Mouse (Mus musculus) hindbrain, embryonic 12.5 days (tissue): ENCODE results near the gene Pou1f1. TPM values are rescaled to one million over a fixed set of nuclear protein-coding genes. Genes with fewer than 3 reads are reported as not detected.

ENCODE experiments used
- ATAC-seq: fragments of 200-750 bp; cut with Nextera tagmentation; 2 replicates; pipeline ENCODE4 v1.8.0; 2017; ENCODE audit warnings: moderate TSS enrichment; ENCODE audit not compliant: low FRiP score
- H3K27ac ChIP-seq: fragments of 300-500 bp; sonication (generic); 2 replicates; pipeline ENCODE4 v1.5.1; 2016; ENCODE audit warnings: mild to moderate bottlenecking
- H3K27me3 ChIP-seq: fragments of 300-500 bp; sonication (generic); 2 replicates; pipeline ENCODE4 v1.6.1; 2016; ENCODE audit warnings: mild to moderate bottlenecking
- H3K36me3 ChIP-seq: fragments of 300-500 bp; sonication (generic); 2 replicates; pipeline ENCODE4 v1.6.1; 2016; ENCODE audit warnings: mild to moderate bottlenecking
- H3K4me1 ChIP-seq: fragments of 300-500 bp; sonication (generic); 2 replicates; pipeline ENCODE4 v1.6.1; 2016
- H3K4me2 ChIP-seq: fragments of 300-500 bp; sonication (generic); replicated peaks from 2 replicates; pipeline ENCODE4 v1.6.1; 2016; ENCODE audit warnings: mild to moderate bottlenecking
- H3K4me3 ChIP-seq: fragments of 300-500 bp; sonication (generic); 2 replicates; pipeline ENCODE4 v1.5.1; 2016; ENCODE audit warnings: mild to moderate bottlenecking
- H3K9ac ChIP-seq: fragments of 300-500 bp; sonication (generic); 2 replicates; pipeline ENCODE4 v1.6.1; 2016; ENCODE audit warnings: mild to moderate bottlenecking, moderate library complexity
- H3K9me3 ChIP-seq: fragments of 300-500 bp; sonication (generic); replicated peaks from 2 replicates; pipeline ENCODE4 v1.6.1; 2016; ENCODE audit warnings: mild to moderate bottlenecking
- WGBS: fragments of 180-500 bp; shearing (Covaris S2); methylation state at CpG from one replicate; pipeline ENCODE4 v1.1.7; 2016; 5-methylcytosine and 5-hydroxymethylcytosine counted together
- polyA plus RNA-seq: library from polyadenylated mRNA; unstranded; fragments of >200 nt; fragmentation: Nextera tagmentation; extraction: Ambion mirVana; gene quantifications from 2 replicates; pipeline ENCODE4 v1.2.1, GENCODE M21; 2016

Gene Pou1f1
- polyA plus RNA-seq, 1 experiment from 2014 or later, result not detected

- Histone ChIP-seq H3K4me1 (no peaks in the 10 kb centered on the region), H3K27ac (no peak overlapping the region), H3K4me3 (no peak overlapping the region), H3K4me2 (no peak overlapping the region), H3K9me3 (no peaks in the 10 kb centered on the region), H3K27me3 (no peaks in the 10 kb centered on the region), H3K36me3 (0 out of 2 replicates have a peak, but pooled peaks cover 4% of the 10 kb centered on the region), H3K9ac (no peak overlapping the region)
- ATAC-seq, result no peak
- WGBS, result 85% methylated on average over 7 of the region's 7 CpGs
These were observed 28.6 kb downstream of the Pou1f1 start for GRCm38 (mm10) chr16:65548960-65549359.

GRCm38 (mm10) chr16:65550814-65551213, 30.5 kb downstream of the Pou1f1 start:
- H3K27ac ChIP-seq, result no peak overlapping the region
- H3K4me2 ChIP-seq, result no peak overlapping the region
- no peaks in the 10 kb centered on the region for H3K4me1 ChIP-seq
- WGBS, result 88% methylated on average over 13 of the region's 13 CpGs
- no peaks in the 10 kb centered on the region for H3K27me3 ChIP-seq
- no peak overlapping the region for H3K9ac ChIP-seq
- no peak overlapping the region for H3K4me3 ChIP-seq
- no peaks in the 10 kb centered on the region for H3K9me3 ChIP-seq
- H3K36me3 ChIP-seq, result no peaks in the 10 kb centered on the region
- no peak for ATAC-seq

GRCm38 (mm10) chr16:65554267-65554666, 34.0 kb downstream of the Pou1f1 start:
- no peak for ATAC-seq
- no peaks in the 10 kb centered on the region for H3K36me3 ChIP-seq
- H3K27ac ChIP-seq, result no peak overlapping the region
- H3K4me1 ChIP-seq, result no peaks in the 10 kb centered on the region
- H3K4me2 ChIP-seq, result no peak overlapping the region
- H3K9me3 ChIP-seq, result no peaks in the 10 kb centered on the region
- H3K4me3 ChIP-seq, result no peak overlapping the region
- H3K9ac ChIP-seq, result no peak overlapping the region
- no peaks in the 10 kb centered on the region for H3K27me3 ChIP-seq
- 89% methylated on average over 5 of the region's 5 CpGs for WGBS

- no peaks in the 10 kb centered on the region for H3K36me3 ChIP-seq
- no peaks in the 10 kb centered on the region for H3K27me3 ChIP-seq
- peaks cover 4% of the 10 kb centered on the region for H3K4me1 ChIP-seq
- H3K4me2 ChIP-seq, result no peak overlapping the region
- H3K4me3 ChIP-seq, result no peak overlapping the region
- H3K9me3 ChIP-seq, result no peaks in the 10 kb centered on the region
- no peak overlapping the region for H3K9ac ChIP-seq
- H3K27ac ChIP-seq, result no peak overlapping the region
- 64% methylated on average over 5 of the region's 5 CpGs for WGBS
- ATAC-seq, result no peak
These were observed 37.1 kb downstream of the Pou1f1 start for GRCm38 (mm10) chr16:65557369-65557768.

- no peak overlapping the region for H3K4me3 ChIP-seq
- WGBS, result 81% methylated on average over 2 of the region's 2 CpGs
These were observed 39.3 kb downstream of the Pou1f1 start for GRCm38 (mm10) chr16:65559591-65559990.

GRCm38 (mm10) chr16:65560996-65561962, 41.0 kb downstream of the Pou1f1 start:
- H3K36me3 ChIP-seq, result no peaks in the 10 kb centered on the region
- no peaks in the 10 kb centered on the region for H3K27me3 ChIP-seq
- 15% methylated on average over 8 of the region's 8 CpGs for WGBS
- H3K4me3 ChIP-seq, result peak overlapping the region; percentile 95
- H3K27ac ChIP-seq, result 0 out of 2 replicates have a peak overlapping the region, but pooled peaks have one; percentile 12
- peak overlapping the region; percentile 79 for H3K9ac ChIP-seq
- H3K4me2 ChIP-seq, result peak overlapping the region; percentile 89
- 0 out of 2 replicates have a peak, but pooled peaks have one; percentile 32 for ATAC-seq
- H3K9me3 ChIP-seq, result no peaks in the 10 kb centered on the region
- peaks cover 8% of the 10 kb centered on the region for H3K4me1 ChIP-seq

More at GRCm38 (mm10) chr16:65559591-65559990, 39.3 kb downstream of the Pou1f1 start:
- H3K9me3 ChIP-seq, result no peaks in the 10 kb centered on the region
- no peak overlapping the region for H3K4me2 ChIP-seq
- no peak for ATAC-seq
- H3K27me3 ChIP-seq, result no peaks in the 10 kb centered on the region
- peaks cover 8% of the 10 kb centered on the region for H3K4me1 ChIP-seq
- no peaks in the 10 kb centered on the region for H3K36me3 ChIP-seq
- H3K9ac ChIP-seq, result no peak overlapping the region
- H3K27ac ChIP-seq, result no peak overlapping the region

- under 1% methylated on average over 68 of the region's 69 CpGs for WGBS
- Histone ChIP-seq H3K27me3 (no peaks in the 10 kb centered on the region), H3K9me3 (no peaks in the 10 kb centered on the region), H3K36me3 (no peaks in the 10 kb centered on the region), H3K4me2 (peak within 1 kb of the TSS; percentile 89), H3K27ac (peak within 1 kb of the TSS; percentile 12; the same call in 1 of the 2 replicates), H3K4me3 (peak within 1 kb of the TSS; percentile 95), H3K4me1 (peaks cover 8% of the 10 kb centered on the region), H3K9ac (peak within 1 kb of the TSS; percentile 79)
- ATAC-seq, result peak; percentile 95
These were observed 41.9 kb downstream of the Pou1f1 start, which contains the start of gene Chmp2b for GRCm38 (mm10) chr16:65561963-65562863. Gene Chmp2b, minus strand, starts transcription at chr16:65562726.

- Histone ChIP-seq H3K9me3 (no peaks in the 10 kb centered on the region), H3K27me3 (no peaks in the 10 kb centered on the region), H3K4me2 (peak overlapping the region; percentile 89), H3K4me1 (peaks cover 8% of the 10 kb centered on the region), H3K27ac (no peak overlapping the region; the same call in 1 of the 2 replicates), H3K36me3 (no peaks in the 10 kb centered on the region), H3K4me3 (peak overlapping the region; percentile 95), H3K9ac (peak overlapping the region; percentile 79)
- WGBS, result 2% methylated on average over 10 of the region's 10 CpGs
- peak; percentile 77 for ATAC-seq
These were observed 42.5 kb downstream of the Pou1f1 start for GRCm38 (mm10) chr16:65562864-65563206.

GRCm38 (mm10) chr16:65564306-65564705, 44.0 kb downstream of the Pou1f1 start:
- 75% methylated on average over 8 of the region's 8 CpGs for WGBS
- H3K27me3 ChIP-seq, result no peaks in the 10 kb centered on the region
- no peak overlapping the region for H3K4me2 ChIP-seq
- no peak overlapping the region for H3K27ac ChIP-seq
- H3K4me1 ChIP-seq, result peaks cover 8% of the 10 kb centered on the region
- H3K9me3 ChIP-seq, result no peaks in the 10 kb centered on the region
- no peak for ATAC-seq
- no peak overlapping the region for H3K4me3 ChIP-seq
- H3K9ac ChIP-seq, result no peak overlapping the region
- H3K36me3 ChIP-seq, result no peaks in the 10 kb centered on the region

GRCm38 (mm10) chr16:65564951-65565350, 44.6 kb downstream of the Pou1f1 start:
- no peak for ATAC-seq
- Histone ChIP-seq H3K27ac (no peak overlapping the region), H3K4me2 (no peak overlapping the region), H3K9ac (no peak overlapping the region), H3K4me1 (peaks cover 8% of the 10 kb centered on the region), H3K36me3 (no peaks in the 10 kb centered on the region), H3K9me3 (no peaks in the 10 kb centered on the region), H3K27me3 (no peaks in the 10 kb centered on the region), H3K4me3 (no peak overlapping the region)
- WGBS, result 95% methylated on average over 1 of the region's 1 CpGs

- no peaks in the 10 kb centered on the region for H3K9me3 ChIP-seq
- 82% methylated on average over 4 of the region's 4 CpGs for WGBS
- H3K27ac ChIP-seq, result no peak overlapping the region
- ATAC-seq, result no peak
- H3K9ac ChIP-seq, result no peak overlapping the region
- no peak overlapping the region for H3K4me2 ChIP-seq
- no peaks in the 10 kb centered on the region for H3K4me1 ChIP-seq
- no peak overlapping the region for H3K4me3 ChIP-seq
- H3K36me3 ChIP-seq, result no peaks in the 10 kb centered on the region
- H3K27me3 ChIP-seq, result peaks cover 3% of the 10 kb centered on the region; the same call in 1 of the 2 replicates
These were observed 48.5 kb downstream of the Pou1f1 start for GRCm38 (mm10) chr16:65568853-65569252.
